Mouse (Mus musculus) small intestine, adult 2 months (tissue): ENCODE results near the gene A830018L16Rik.

Source experiments
- CTCF ChIP-seq: fragments of 200-500 bp; IDR thresholded peaks from 2 replicates; pipeline ENCODE4 v1.5.1; 2012; ENCODE audit warnings: low read depth, mild to moderate bottlenecking, control low read depth, inconsistent platforms, low read length, moderate library complexity, mixed read lengths; ENCODE audit not compliant: insufficient replicate concordance, insufficient read length; ENCODE audit errors: extremely low read depth
- POLR2A ChIP-seq: fragments of 200-500 bp; IDR thresholded peaks from 2 replicates; pipeline ENCODE4 v1.6.1; 2012; ENCODE audit warnings: low read depth, mild to moderate bottlenecking, control low read depth, inconsistent platforms, low read length, moderate library complexity

DNA sequence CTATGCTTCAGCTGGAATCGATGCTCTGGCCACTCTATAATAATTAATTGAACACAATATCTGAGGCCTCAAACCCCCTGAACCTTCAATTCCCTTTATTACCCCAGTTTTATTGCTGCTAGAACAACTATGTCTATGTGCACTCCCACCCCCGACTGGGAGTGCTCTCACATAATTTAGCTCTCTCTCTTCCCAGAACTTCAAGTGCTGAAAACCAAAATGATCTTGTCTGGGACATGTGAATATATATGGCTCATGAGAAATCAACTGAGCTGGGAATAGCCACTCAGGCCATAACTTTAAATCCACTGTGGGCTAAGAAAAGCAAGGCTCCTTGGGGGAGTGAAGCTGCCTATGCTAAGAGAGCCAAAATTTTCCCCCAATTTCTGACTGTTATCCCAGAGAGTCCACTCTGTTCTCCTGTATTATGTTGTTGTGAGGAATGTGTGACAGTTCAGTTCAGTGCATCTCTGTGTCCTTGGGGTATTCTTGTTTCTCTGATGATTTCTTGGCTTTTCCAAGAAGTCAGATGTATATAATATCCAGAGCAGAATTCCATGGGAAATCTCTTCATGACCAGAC is 582.5 kb downstream of the A830018L16Rik start:
- TF ChIP-seq CTCF (no peak), POLR2A (no peak)
